Mouse (Mus musculus) cortical plate, adult 2 months (tissue): ENCODE results near the gene Rpl18.

Source experiments
- CTCF ChIP-seq: fragments of 200-500 bp; IDR thresholded peaks from 2 replicates; pipeline ENCODE4 v1.5.1; 2011; ENCODE audit warnings: mild to moderate bottlenecking, control low read depth, low read length; ENCODE audit not compliant: insufficient read depth; ENCODE audit errors: extremely low read depth
- POLR2A ChIP-seq: fragments of 200-500 bp; IDR thresholded peaks from 2 replicates; pipeline ENCODE4 v1.6.1; 2011; ENCODE audit warnings: mild to moderate bottlenecking, low read length, control low read depth; ENCODE audit not compliant: insufficient read depth; ENCODE audit errors: extremely low read depth

GRCm38 (mm10) chr7:45748110-45748509 lies 32.9 kb downstream of the Rpl18 start:
- no peak for TF ChIP-seq CTCF
- TF ChIP-seq POLR2A: no peak
